Mouse (Mus musculus): ENCODE measurements around the gene Dlat. TPM values are rescaled to one million over a fixed set of nuclear protein-coding genes. Genes with fewer than 3 reads are reported as not detected.
A peak's percentile ranks its signal among the peaks of the same experiment; 100 is the strongest.

The Dlat gene
- polyA plus RNA-seq, 1 experiment from 2014 or later: 62.0 TPM

GRCm38 (mm10) chr9:50602055-50602845, 57.3 kb downstream of the Dlat start:
- H3K9me3 ChIP-seq: no peaks in the 10 kb centered on the region
- H3K4me3 ChIP-seq: peak overlapping the region; percentile 91
- peaks cover 62% of the 10 kb centered on the region for H3K36me3 ChIP-seq (replicated peaks)
- H3K27me3 ChIP-seq (replicated peaks; ENCODE audit: low read depth, poor library complexity, severe bottlenecking): no peaks in the 10 kb centered on the region
- WGBS: 91% methylated on average over 7 of the region's 7 CpGs
- no peak for DNase-seq (ENCODE audit: low spot score)
- H3K4me1 ChIP-seq: peaks cover 25% of the 10 kb centered on the region
- no peak overlapping the region for H3K27ac ChIP-seq (replicated peaks)

DNA sequence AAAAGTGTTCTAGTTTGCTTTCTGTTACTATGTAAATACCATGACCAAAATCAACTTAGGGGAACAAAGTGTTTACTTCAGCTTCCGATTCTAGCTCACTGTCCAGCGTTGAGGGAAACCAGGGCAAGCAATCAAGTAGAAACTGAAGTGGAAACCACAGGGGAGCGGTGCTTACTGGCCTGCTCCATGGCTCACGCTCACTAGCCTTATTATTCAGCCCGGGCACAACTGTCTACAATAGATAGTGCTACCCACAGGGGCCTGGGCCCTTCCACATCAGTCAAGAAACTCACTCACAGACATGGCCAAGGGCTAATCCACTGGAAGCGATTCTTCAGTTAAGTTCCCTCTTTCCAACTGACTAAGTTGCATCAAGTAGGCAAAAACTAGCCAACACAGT, 58.0 kb downstream of the Dlat start:
- Histone ChIP-seq H3K27me3 (replicated peaks; ENCODE audit: low read depth, poor library complexity, severe bottlenecking) (no peaks in the 10 kb centered on the region), H3K9me3 (no peaks in the 10 kb centered on the region), H3K36me3 (replicated peaks) (peaks cover 62% of the 10 kb centered on the region), H3K27ac (replicated peaks) (no peak overlapping the region), H3K4me3 (peak overlapping the region; percentile 91; the same call in 1 of the 2 replicates), H3K4me1 (peaks cover 25% of the 10 kb centered on the region)
- WGBS: 93% methylated on average over 6 of the region's 6 CpGs
- no peak for DNase-seq (ENCODE audit: low spot score)

GRCm38 (mm10) chr9:50596973-50597372, 62.6 kb downstream of the Dlat start:
- no peak for DNase-seq (ENCODE audit: low spot score)
- Histone ChIP-seq H3K9me3 (no peaks in the 10 kb centered on the region), H3K36me3 (replicated peaks) (peaks cover 67% of the 10 kb centered on the region), H3K27me3 (replicated peaks; ENCODE audit: low read depth, poor library complexity, severe bottlenecking) (no peaks in the 10 kb centered on the region), H3K4me3 (no peak overlapping the region), H3K4me1 (peaks cover 7% of the 10 kb centered on the region), H3K27ac (replicated peaks) (no peak overlapping the region)
- 96% methylated on average over 8 of the region's 8 CpGs for WGBS

DNA sequence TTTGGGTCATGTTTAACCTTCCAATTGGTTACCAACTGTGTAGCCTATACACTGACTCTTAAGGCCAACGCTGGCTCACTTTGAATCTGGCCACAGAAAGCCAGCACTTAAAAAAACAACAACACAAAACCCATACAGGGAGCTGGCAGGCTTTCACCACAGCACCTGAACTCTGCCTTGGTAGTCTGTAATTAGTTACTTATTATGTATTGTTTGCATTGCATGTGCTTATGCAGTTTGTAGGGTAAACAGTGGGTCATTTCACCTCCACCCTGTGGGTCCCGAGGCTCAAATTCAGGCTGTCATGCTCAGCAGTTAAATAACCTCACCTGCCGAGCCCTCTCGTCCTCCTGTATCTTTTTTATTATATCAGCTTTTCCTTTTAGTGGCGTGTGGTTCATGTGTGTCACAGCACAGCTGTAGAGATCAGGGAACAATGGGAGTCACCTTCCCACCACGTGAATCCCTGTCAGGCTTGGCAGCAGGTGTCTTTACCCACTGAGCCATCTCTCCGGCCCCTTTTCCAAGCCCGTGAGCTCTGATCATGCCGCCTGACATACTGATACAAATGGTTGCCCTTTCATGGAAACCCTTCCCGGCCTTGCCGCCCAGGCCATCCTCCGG, 64.7 kb downstream of the Dlat start:
- no peak for DNase-seq (ENCODE audit: low spot score)
- Histone ChIP-seq H3K27ac (replicated peaks) (no peak overlapping the region), H3K36me3 (replicated peaks) (peaks cover 55% of the 10 kb centered on the region), H3K9me3 (no peaks in the 10 kb centered on the region), H3K27me3 (replicated peaks; ENCODE audit: low read depth, poor library complexity, severe bottlenecking) (no peaks in the 10 kb centered on the region), H3K4me1 (no peaks in the 10 kb centered on the region), H3K4me3 (no peak overlapping the region)
- WGBS: 81% methylated on average over 12 of the region's 12 CpGs

GRCm38 (mm10) chr9:50593544-50593943, 66.0 kb downstream of the Dlat start:
- Histone ChIP-seq H3K27ac (replicated peaks) (no peak overlapping the region), H3K36me3 (replicated peaks) (peaks cover 41% of the 10 kb centered on the region), H3K27me3 (replicated peaks; ENCODE audit: low read depth, poor library complexity, severe bottlenecking) (no peaks in the 10 kb centered on the region), H3K4me3 (no peak overlapping the region), H3K4me1 (no peaks in the 10 kb centered on the region), H3K9me3 (no peaks in the 10 kb centered on the region)
- WGBS: 84% methylated on average over 3 of the region's 3 CpGs
- DNase-seq (ENCODE audit: low spot score): peak; percentile 37

GRCm38 (mm10) chr9:50592955-50593354, 66.6 kb downstream of the Dlat start:
- WGBS: 88% methylated on average over 9 of the region's 9 CpGs
- H3K36me3 ChIP-seq (replicated peaks): peaks cover 35% of the 10 kb centered on the region

GRCm38 (mm10) chr9:50590856-50591518, 68.6 kb downstream of the Dlat start:
- Histone ChIP-seq H3K4me1 (no peaks in the 10 kb centered on the region), H3K27me3 (replicated peaks; ENCODE audit: low read depth, poor library complexity, severe bottlenecking) (no peaks in the 10 kb centered on the region), H3K36me3 (replicated peaks) (peaks cover 15% of the 10 kb centered on the region), H3K4me3 (no peak overlapping the region), H3K27ac (replicated peaks) (no peak overlapping the region), H3K9me3 (no peaks in the 10 kb centered on the region)
- no peak for DNase-seq (ENCODE audit: low spot score)
- whole genome bisulfite sequencing: 80% methylated on average over 10 of the region's 10 CpGs

More at GRCm38 (mm10) chr9:50592955-50593354, 66.6 kb downstream of the Dlat start:
- no peak overlapping the region for H3K4me3 ChIP-seq
- H3K9me3 ChIP-seq: no peaks in the 10 kb centered on the region
- no peak for DNase-seq (ENCODE audit: low spot score)
- H3K27ac ChIP-seq (replicated peaks): no peak overlapping the region
- H3K4me1 ChIP-seq: no peaks in the 10 kb centered on the region
- H3K27me3 ChIP-seq (replicated peaks; ENCODE audit: low read depth, poor library complexity, severe bottlenecking): no peaks in the 10 kb centered on the region

DNA sequence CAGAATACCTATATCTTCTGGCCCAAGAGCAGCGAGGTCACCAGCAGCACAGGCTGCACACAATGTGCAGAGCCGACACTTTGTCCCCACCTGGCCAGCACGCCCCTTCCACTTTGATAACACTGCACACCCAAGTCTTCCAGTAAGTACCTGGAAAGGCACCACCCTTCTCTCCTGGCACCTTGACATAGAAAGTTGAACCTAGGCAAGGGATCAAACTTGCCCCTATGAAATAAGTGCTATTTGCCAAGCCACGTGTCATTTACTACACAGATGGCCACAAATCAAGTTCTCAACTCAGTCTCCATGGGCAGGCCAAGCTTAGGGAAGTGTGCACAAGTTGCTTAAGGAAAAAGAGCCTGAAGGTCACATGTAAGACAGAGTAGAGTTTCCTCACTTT, 72.6 kb downstream of the Dlat start:
- WGBS: 86% methylated on average over 4 of the region's 4 CpGs
- Histone ChIP-seq H3K27ac (replicated peaks) (no peak overlapping the region), H3K27me3 (replicated peaks; ENCODE audit: low read depth, poor library complexity, severe bottlenecking) (no peaks in the 10 kb centered on the region)

DNA sequence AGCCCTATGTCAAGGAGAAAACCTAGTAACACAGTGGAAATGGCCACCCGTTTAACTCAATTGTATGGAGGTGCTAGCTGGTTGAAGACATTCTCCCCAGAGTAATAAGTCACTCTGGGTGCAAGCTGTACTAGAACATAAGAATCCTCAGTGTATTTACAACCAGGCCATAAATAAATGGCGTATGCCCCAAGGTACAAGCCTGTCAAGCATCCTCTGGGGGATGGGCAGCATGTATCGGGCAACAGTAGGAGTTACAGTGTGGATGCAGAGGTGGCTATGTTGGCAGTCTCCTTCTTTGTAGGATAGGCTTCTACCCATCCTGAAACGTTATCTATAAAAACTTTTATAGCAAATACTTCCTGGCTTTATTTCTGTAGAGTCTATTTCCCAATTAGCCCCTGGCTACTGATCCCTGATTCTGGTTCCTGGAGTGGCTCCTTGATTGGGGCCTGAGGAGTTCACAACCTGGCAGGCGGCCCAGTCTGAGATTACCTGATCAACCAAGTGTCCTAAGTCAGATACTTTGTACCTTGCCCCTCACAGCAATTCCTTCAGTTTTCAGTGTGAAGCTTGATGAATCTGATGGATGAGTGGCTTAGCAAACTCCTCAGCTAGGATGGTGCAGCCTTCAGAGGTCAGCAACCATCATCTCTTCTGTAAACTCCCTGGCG, 74.3 kb downstream of the Dlat start:
- Histone ChIP-seq H3K9me3 (no peaks in the 10 kb centered on the region), H3K27me3 (replicated peaks; ENCODE audit: low read depth, poor library complexity, severe bottlenecking) (no peaks in the 10 kb centered on the region), H3K4me1 (no peaks in the 10 kb centered on the region), H3K27ac (replicated peaks) (no peak overlapping the region), H3K36me3 (replicated peaks) (no peaks in the 10 kb centered on the region), H3K4me3 (no peak overlapping the region)
- 82% methylated on average over 6 of the region's 6 CpGs for WGBS
- DNase-seq (ENCODE audit: low spot score): no peak

More for the DNA sequence above, 72.6 kb downstream of the Dlat start:
- no peak for DNase-seq (ENCODE audit: low spot score)
- Histone ChIP-seq H3K9me3 (no peaks in the 10 kb centered on the region), H3K36me3 (replicated peaks) (no peaks in the 10 kb centered on the region), H3K4me1 (no peaks in the 10 kb centered on the region), H3K4me3 (no peak overlapping the region)

Other genes starting within 250 kb of the Dlat start
- 1.4 and 1.6 TPM in 2 replicates for gene Plet1, start 165.3 kb downstream of the Dlat start, polyA plus RNA-seq (2016; fragmentation: Nextera tagmentation; extraction: Ambion mirVana)
- gene Pts, start 131.1 kb downstream of the Dlat start, polyA plus RNA-seq (2016; fragmentation: Nextera tagmentation; extraction: Ambion mirVana): 62.5 and 68.9 TPM in 2 replicates
- gene Il18, start 105.0 kb downstream of the Dlat start, polyA plus RNA-seq (2016; fragmentation: Nextera tagmentation; extraction: Ambion mirVana): 0.94 and 1.2 TPM in 2 replicates
- 0.09 and 0.34 TPM in 2 replicates for gene Bco2, start 104.6 kb downstream of the Dlat start, polyA plus RNA-seq (2016; fragmentation: Nextera tagmentation; extraction: Ambion mirVana)
- gene Tex12, start 98.5 kb downstream of the Dlat start, polyA plus RNA-seq (2016; fragmentation: Nextera tagmentation; extraction: Ambion mirVana): not detected in 2 replicates
- 312 and 315 TPM in 2 replicates for gene Sdhd, start 56.0 kb downstream of the Dlat start, polyA plus RNA-seq (2016; fragmentation: Nextera tagmentation; extraction: Ambion mirVana)
- 316 and 320 TPM in 2 replicates for gene Timm8b, start 55.9 kb downstream of the Dlat start, polyA plus RNA-seq (2016; fragmentation: Nextera tagmentation; extraction: Ambion mirVana)
- 7.4 and 7.7 TPM in 2 replicates for gene Pih1d2, start 42.5 kb downstream of the Dlat start, polyA plus RNA-seq (2016; fragmentation: Nextera tagmentation; extraction: Ambion mirVana)
- 22.4 and 23.3 TPM in 2 replicates for gene Nkapd1, start 42.3 kb downstream of the Dlat start, polyA plus RNA-seq (2016; fragmentation: Nextera tagmentation; extraction: Ambion mirVana)
- gene Dixdc1, start 79.7 kb upstream of the Dlat start, polyA plus RNA-seq (2016; fragmentation: Nextera tagmentation; extraction: Ambion mirVana): 31.6 and 32.6 TPM in 2 replicates
- gene 2310030G06Rik, start 86.8 kb upstream of the Dlat start, polyA plus RNA-seq (2016; fragmentation: Nextera tagmentation; extraction: Ambion mirVana): 3.8 and 4.1 TPM in 2 replicates
- 12.3 and 12.9 TPM in 2 replicates for gene Cryab, start 91.5 kb upstream of the Dlat start, polyA plus RNA-seq (2016; fragmentation: Nextera tagmentation; extraction: Ambion mirVana)
- gene Hspb2, start 92.6 kb upstream of the Dlat start, polyA plus RNA-seq (2016; fragmentation: Nextera tagmentation; extraction: Ambion mirVana): 2.8 and 3.7 TPM in 2 replicates
- 13.2 and 13.4 TPM in 2 replicates for gene Fdxacb1, start 108.5 kb upstream of the Dlat start, polyA plus RNA-seq (2016; fragmentation: Nextera tagmentation; extraction: Ambion mirVana)
- gene Alg9, start 115.2 kb upstream of the Dlat start, polyA plus RNA-seq (2016; fragmentation: Nextera tagmentation; extraction: Ambion mirVana): 40.1 and 41.2 TPM in 2 replicates
- gene 1110032A03Rik, start 115.7 kb upstream of the Dlat start, polyA plus RNA-seq (2016; fragmentation: Nextera tagmentation; extraction: Ambion mirVana): 23.0 and 28.3 TPM in 2 replicates
- 162 and 178 TPM in 2 replicates for gene Ppp2r1b, start 185.5 kb upstream of the Dlat start, polyA plus RNA-seq (2016; fragmentation: Nextera tagmentation; extraction: Ambion mirVana)

Data from embryonic facial prominence, embryonic 10.5 days (tissue).